Mouse (Mus musculus) forebrain, postnatal 0 days (tissue): ENCODE measurements at regions not wholly inside any gene's neighbourhood (a gene's known extent, or its start where the extent isn't known, plus 50 kb on each side); places are given as distances from the start of the nearest gene placed in this dataset.
"Not testable (repeated sequence)": the region's sequence is repeated elsewhere in the genome, so short reads cannot be mapped to it uniquely, and the experiment has no call there.

Source experiments
- ATAC-seq: fragments of 200-750 bp; cut with Nextera tagmentation; 2 replicates; pipeline ENCODE4 v1.8.0; 2017; ENCODE audit warnings: mild to moderate bottlenecking, moderate library complexity
- DNase-seq: peaks from one replicate; pipeline ENCODE4 v3.0.0-alpha.2; 2015
- H3K27ac ChIP-seq: fragments of 300-500 bp; sonication (generic); 2 replicates; pipeline ENCODE4 v1.5.1; 2014; ENCODE audit warnings: low read depth, mild to moderate bottlenecking, antibody characterized with exemption, low read length, moderate library complexity, mixed read lengths
- H3K27me3 ChIP-seq: fragments of 300-500 bp; sonication (generic); 2 replicates; pipeline ENCODE4 v1.6.1; 2014; ENCODE audit warnings: mild to moderate bottlenecking, low read length, mixed read lengths; ENCODE audit not compliant: insufficient read depth
- H3K36me3 ChIP-seq: fragments of 300-500 bp; sonication (generic); 2 replicates; pipeline ENCODE4 v1.6.1; 2014; ENCODE audit warnings: mild to moderate bottlenecking, moderate library complexity; ENCODE audit not compliant: insufficient read depth
- H3K4me1 ChIP-seq: fragments of 300-500 bp; sonication (generic); 2 replicates; pipeline ENCODE4 v1.6.1; 2014; ENCODE audit warnings: antibody characterized with exemption; ENCODE audit not compliant: insufficient read depth
- H3K4me2 ChIP-seq: fragments of 300-500 bp; sonication (generic); 2 replicates; pipeline ENCODE4 v1.6.1; 2014; ENCODE audit warnings: low read depth, mild to moderate bottlenecking, moderate library complexity
- H3K4me3 ChIP-seq: fragments of 300-500 bp; sonication (generic); 2 replicates; pipeline ENCODE4 v1.5.1; 2014; ENCODE audit warnings: low read depth, low read length, mixed read lengths
- H3K9ac ChIP-seq: fragments of 300-500 bp; sonication (generic); 2 replicates; pipeline ENCODE4 v1.6.1; 2014; ENCODE audit warnings: mild to moderate bottlenecking
- H3K9me3 ChIP-seq: fragments of 300-500 bp; sonication (generic); 2 replicates; pipeline ENCODE4 v1.6.1; 2016; ENCODE audit warnings: low read length
- CTCF ChIP-seq: sonication (generic); IDR thresholded peaks from 2 replicates; pipeline ENCODE4 v1.5.1; 2016; ENCODE audit warnings: antibody characterized with exemption, control low read depth, low read depth
- WGBS: fragments of 180-500 bp; shearing (Covaris S2); extraction: QIAGEN DNeasy Blood & Tissue Kit; methylation state at CpG from one replicate; pipeline ENCODE4 v1.1.7; 2014; 5-methylcytosine and 5-hydroxymethylcytosine counted together

- ATAC-seq = no peak
- no peak for DNase-seq
- Histone ChIP-seq H3K9ac (no peak overlapping the region), H3K27ac (no peak overlapping the region), H3K4me3 (no peak overlapping the region), H3K9me3 (no peaks in the 10 kb centered on the region), H3K36me3 (no peaks in the 10 kb centered on the region), H3K27me3 (no peaks in the 10 kb centered on the region), H3K4me1 (no peaks in the 10 kb centered on the region), H3K4me2 (no peak overlapping the region)
- 48% methylated on average over 1 of the region's 1 CpGs for WGBS
- no peak for TF ChIP-seq CTCF
Observed at GRCm38 (mm10) chr13:4348890-4349289, 69.7 kb upstream of the Akr1c12 start.

- H3K4me1 ChIP-seq = no peaks in the 10 kb centered on the region
- H3K4me3 ChIP-seq = no peak overlapping the region
- no peak for TF ChIP-seq CTCF
- ATAC-seq (no peak), DNase-seq (no peak)
- no peak overlapping the region for H3K9ac ChIP-seq
- no peaks in the 10 kb centered on the region for H3K9me3 ChIP-seq
- no peak overlapping the region for H3K4me2 ChIP-seq
- 77% methylated on average over 3 of the region's 3 CpGs for WGBS
- no peak overlapping the region for H3K27ac ChIP-seq
- no peaks in the 10 kb centered on the region for H3K36me3 ChIP-seq
- no peaks in the 10 kb centered on the region for H3K27me3 ChIP-seq
Observed at GRCm38 (mm10) chr13:4350601-4351000, 71.4 kb upstream of the Akr1c12 start.

GRCm38 (mm10) chr13:4376654-4377053, 57.5 kb upstream of the Akr1c6 start:
- H3K27me3 ChIP-seq = not testable (repeated sequence)

More at GRCm38 (mm10) chr13:4376654-4377053, 57.5 kb upstream of the Akr1c6 start:
- not testable (repeated sequence) for H3K27ac ChIP-seq, H3K36me3 ChIP-seq, H3K9ac ChIP-seq, H3K9me3 ChIP-seq, H3K4me3 ChIP-seq, H3K4me1 ChIP-seq, ATAC-seq
- peak; percentile 5 for DNase-seq
- H3K4me2 ChIP-seq = 0 out of 2 replicates have a peak overlapping the region, but pooled peaks have one; percentile 31
- 12% methylated on average over 8 of the region's 8 CpGs for WGBS
